Mouse (Mus musculus) forebrain, embryonic 15.5 days (tissue): ENCODE measurements around the gene Sez6l2. TPM values are rescaled to one million over a fixed set of nuclear protein-coding genes. Genes with fewer than 3 reads are reported as not detected.

Source experiments
- ATAC-seq: fragments of 200-750 bp; cut with Nextera tagmentation; replicated peaks from 2 replicates; pipeline ENCODE4 v1.8.0; 2017; ENCODE audit warnings: mild to moderate bottlenecking, moderate TSS enrichment, moderate library complexity
- H3K27ac ChIP-seq: fragments of 300-500 bp; sonication (generic); replicated peaks from 2 replicates; pipeline ENCODE4 v1.5.1; 2015; ENCODE audit warnings: mild to moderate bottlenecking, inconsistent platforms
- H3K27me3 ChIP-seq: fragments of 300-500 bp; sonication (generic); 2 replicates; pipeline ENCODE4 v1.6.1; 2015; ENCODE audit warnings: inconsistent platforms
- H3K36me3 ChIP-seq: fragments of 300-500 bp; sonication (generic); 2 replicates; pipeline ENCODE4 v1.6.1; 2015; ENCODE audit warnings: mild to moderate bottlenecking, inconsistent platforms
- H3K4me1 ChIP-seq: fragments of 300-500 bp; sonication (generic); 2 replicates; pipeline ENCODE4 v1.6.1; 2015; ENCODE audit warnings: inconsistent platforms
- H3K4me2 ChIP-seq: fragments of 300-500 bp; sonication (generic); replicated peaks from 2 replicates; pipeline ENCODE4 v1.6.1; 2015; ENCODE audit warnings: mild to moderate bottlenecking, inconsistent platforms
- H3K4me3 ChIP-seq: fragments of 300-500 bp; sonication (generic); 2 replicates; pipeline ENCODE4 v1.5.1; 2015; ENCODE audit warnings: mild to moderate bottlenecking, inconsistent platforms
- H3K9ac ChIP-seq: fragments of 300-500 bp; sonication (generic); replicated peaks from 2 replicates; pipeline ENCODE4 v1.6.1; 2015; ENCODE audit warnings: mild to moderate bottlenecking, inconsistent platforms
- H3K9me3 ChIP-seq: fragments of 300-500 bp; sonication (generic); 2 replicates; pipeline ENCODE4 v1.6.1; 2016; ENCODE audit warnings: inconsistent platforms
- WGBS: fragments of 180-500 bp; shearing (Covaris S2); methylation state at CpG from one replicate; pipeline ENCODE4 v1.1.7; 2015; ENCODE audit warnings: mixed read lengths; 5-methylcytosine and 5-hydroxymethylcytosine counted together
- polyA plus RNA-seq: library from polyadenylated mRNA; unstranded; fragments of >200 nt; fragmentation: Nextera tagmentation; extraction: Ambion mirVana; gene quantifications from 2 replicates; pipeline ENCODE4 v1.2.1, GENCODE M21; 2015

The Sez6l2 gene
- polyA plus RNA-seq, 1 experiment from 2014 or later: 25.5 TPM

DNA sequence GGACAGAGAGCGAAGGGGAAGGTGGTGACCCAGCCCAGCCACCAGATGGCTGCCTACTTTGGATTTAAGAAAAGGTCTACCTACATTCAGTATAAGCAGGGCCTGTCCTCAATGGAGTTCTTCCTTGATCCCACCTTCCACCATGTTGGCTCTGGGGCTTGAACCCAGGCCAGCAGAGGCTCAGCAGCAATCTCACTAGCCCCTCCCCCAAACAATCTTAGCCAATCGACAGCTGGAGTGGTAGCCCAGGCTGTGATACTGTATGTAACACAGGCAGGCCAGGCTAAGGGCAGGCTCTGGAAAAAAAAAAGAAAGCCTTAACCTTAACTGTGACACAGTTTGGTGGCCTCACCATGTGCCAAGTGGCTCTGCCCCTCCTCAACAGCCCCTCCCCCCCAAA lies 61.4 kb downstream of the Sez6l2 start:
- no peak for ATAC-seq
- H3K36me3 ChIP-seq: peaks cover 17% of the 10 kb centered on the region
- no peak overlapping the region for H3K4me2 ChIP-seq
- peaks cover 37% of the 10 kb centered on the region for H3K4me1 ChIP-seq
- no peaks in the 10 kb centered on the region for H3K27me3 ChIP-seq
- no peaks in the 10 kb centered on the region for H3K9me3 ChIP-seq
- 70% methylated on average over 2 of the region's 2 CpGs for WGBS
- no peak overlapping the region for H3K4me3 ChIP-seq
- H3K27ac ChIP-seq: no peak overlapping the region
- no peak overlapping the region for H3K9ac ChIP-seq

DNA sequence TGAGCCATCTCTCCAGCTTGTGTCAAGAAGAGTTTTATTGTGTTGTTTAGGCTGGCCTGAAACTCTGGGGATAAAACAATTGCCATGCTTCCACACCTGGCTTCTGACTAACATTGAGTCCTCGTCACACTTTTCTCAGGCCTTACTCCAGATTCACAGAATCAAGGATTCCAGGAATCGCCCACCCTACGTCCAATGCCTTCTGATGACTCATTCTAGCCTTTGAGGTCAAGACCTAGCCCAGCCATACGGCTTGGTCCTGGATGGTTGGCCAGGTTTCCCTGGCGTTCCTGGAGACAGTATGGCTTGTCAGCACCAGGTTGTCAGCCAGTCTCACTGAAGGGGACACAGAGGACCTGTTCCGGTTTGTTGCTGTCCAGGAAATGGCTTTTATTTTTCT lies 62.0 kb downstream of the Sez6l2 start:
- Histone ChIP-seq H3K4me2 (no peak overlapping the region), H3K4me3 (no peak overlapping the region), H3K27ac (no peak overlapping the region), H3K9me3 (no peaks in the 10 kb centered on the region), H3K36me3 (peaks cover 17% of the 10 kb centered on the region), H3K4me1 (peaks cover 38% of the 10 kb centered on the region), H3K9ac (no peak overlapping the region), H3K27me3 (no peaks in the 10 kb centered on the region)
- WGBS: 93% methylated on average over 6 of the region's 6 CpGs
- no peak for ATAC-seq

DNA sequence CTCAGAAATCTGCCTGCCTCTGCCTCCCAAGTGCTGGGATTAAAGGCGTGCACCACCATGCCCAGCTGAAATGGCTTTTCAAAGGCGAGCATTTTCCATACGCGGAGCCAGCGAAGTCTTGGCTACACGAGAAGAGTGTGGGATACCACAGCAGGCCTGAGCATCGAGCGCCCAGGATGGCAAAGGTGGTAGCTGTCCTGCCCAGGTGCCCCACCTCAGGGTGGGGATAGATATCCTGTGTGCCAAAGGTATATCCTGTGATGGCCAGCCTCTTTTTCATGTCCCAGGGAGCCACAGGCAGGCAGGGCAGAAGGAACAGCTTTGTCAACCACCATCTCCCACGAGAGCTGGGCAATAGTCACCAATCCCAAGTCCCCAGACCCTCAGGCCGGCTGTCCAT lies 62.5 kb downstream of the Sez6l2 start:
- 94% methylated on average over 10 of the region's 10 CpGs for WGBS
- no peak for ATAC-seq
- Histone ChIP-seq H3K36me3 (peaks cover 17% of the 10 kb centered on the region), H3K27ac (no peak overlapping the region), H3K4me3 (no peak overlapping the region), H3K9ac (no peak overlapping the region), H3K4me1 (peaks cover 43% of the 10 kb centered on the region), H3K27me3 (no peaks in the 10 kb centered on the region), H3K9me3 (no peaks in the 10 kb centered on the region), H3K4me2 (no peak overlapping the region)

DNA sequence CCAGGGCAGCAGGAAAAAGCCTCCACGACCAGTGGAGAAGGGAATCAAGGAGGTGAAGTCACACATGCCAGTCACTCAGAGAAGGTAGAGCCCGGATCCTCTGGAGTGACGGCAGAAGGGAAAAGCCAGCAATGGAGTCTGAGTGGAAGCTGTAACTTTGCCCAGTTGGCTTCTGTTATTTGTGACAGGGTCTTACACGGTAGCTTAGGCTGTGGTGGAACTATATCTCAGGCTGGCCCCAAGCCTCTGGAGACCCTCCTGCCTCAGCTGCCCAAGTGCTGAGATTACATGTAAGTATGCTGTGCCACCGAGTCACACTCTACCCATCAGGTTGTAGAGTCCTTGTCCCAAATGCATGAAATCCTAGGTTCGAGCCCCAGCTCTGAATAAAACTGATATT lies 63.0 kb downstream of the Sez6l2 start:
- WGBS: 90% methylated on average over 6 of the region's 6 CpGs
- Histone ChIP-seq H3K36me3 (peaks cover 17% of the 10 kb centered on the region), H3K27ac (no peak overlapping the region), H3K4me2 (no peak overlapping the region), H3K4me3 (no peak overlapping the region), H3K9ac (no peak overlapping the region), H3K4me1 (peaks cover 44% of the 10 kb centered on the region), H3K27me3 (no peaks in the 10 kb centered on the region), H3K9me3 (no peaks in the 10 kb centered on the region)
- ATAC-seq: no peak

DNA sequence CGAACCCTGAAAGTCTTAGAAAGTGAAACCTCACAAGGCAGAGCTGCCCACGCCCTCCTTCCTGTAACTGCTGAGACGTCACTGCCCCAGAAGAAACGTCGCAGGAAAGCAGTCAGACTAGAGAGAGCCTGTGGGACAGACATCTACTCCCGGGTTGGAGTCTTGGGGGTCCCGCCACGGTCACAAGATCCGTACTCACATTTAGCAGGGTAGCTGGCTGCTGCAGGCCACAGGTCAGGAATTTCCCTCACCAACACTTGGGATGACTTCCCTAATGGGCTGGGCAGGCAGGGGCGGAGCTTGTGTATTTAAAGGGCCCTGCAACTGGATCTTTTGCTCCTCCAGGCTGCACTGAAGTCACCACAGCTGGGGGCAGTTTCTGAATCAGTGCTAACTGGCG lies 64.0 kb downstream of the Sez6l2 start, which contains the start of gene Mvp:
Gene Mvp (minus strand): TSS at position 302 of the 400 bp plus-strand sequence.
- H3K36me3 ChIP-seq: peaks cover 17% of the 10 kb centered on the region
- peak within 1 kb of the TSS; percentile 98; the same call in 1 of the 2 replicates for H3K27ac ChIP-seq
- H3K9ac ChIP-seq: no peak within 1 kb of the TSS
- no peaks in the 10 kb centered on the region for H3K9me3 ChIP-seq
- peaks cover 44% of the 10 kb centered on the region for H3K4me1 ChIP-seq
- H3K4me3 ChIP-seq: peak within 1 kb of the TSS; percentile 6; the same call in 1 of the 2 replicates
- WGBS: 76% methylated on average over 11 of the region's 11 CpGs
- ATAC-seq: no peak
- H3K27me3 ChIP-seq: no peaks in the 10 kb centered on the region
- peak within 1 kb of the TSS; percentile 7; the same call in 1 of the 2 replicates for H3K4me2 ChIP-seq

DNA sequence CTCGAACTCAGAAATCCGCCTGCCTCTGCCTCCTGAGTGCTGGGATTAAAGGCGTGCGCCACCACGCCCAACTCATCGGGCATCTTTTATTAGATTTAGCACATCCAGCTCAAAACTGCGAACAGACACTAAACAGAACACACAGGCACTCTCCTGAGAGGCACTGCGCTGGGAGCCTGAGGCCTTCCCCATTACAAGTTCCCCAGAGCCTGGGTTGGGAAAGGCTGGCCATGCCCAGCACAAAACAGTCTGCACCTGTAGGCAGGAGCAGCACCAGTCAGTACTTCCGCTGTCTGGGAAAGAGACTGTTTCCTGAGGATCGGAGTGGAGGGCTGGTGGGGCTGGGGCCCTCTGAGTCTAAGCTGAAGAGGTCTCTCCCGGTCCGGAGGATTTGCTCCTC lies 64.6 kb downstream of the Sez6l2 start:
- Histone ChIP-seq H3K27me3 (no peaks in the 10 kb centered on the region), H3K36me3 (peaks cover 17% of the 10 kb centered on the region), H3K27ac (no peak overlapping the region), H3K9ac (no peak overlapping the region), H3K4me1 (peaks cover 49% of the 10 kb centered on the region), H3K9me3 (no peaks in the 10 kb centered on the region), H3K4me2 (no peak overlapping the region), H3K4me3 (no peak overlapping the region)
- no peak for ATAC-seq
- WGBS: 94% methylated on average over 12 of the region's 12 CpGs

DNA sequence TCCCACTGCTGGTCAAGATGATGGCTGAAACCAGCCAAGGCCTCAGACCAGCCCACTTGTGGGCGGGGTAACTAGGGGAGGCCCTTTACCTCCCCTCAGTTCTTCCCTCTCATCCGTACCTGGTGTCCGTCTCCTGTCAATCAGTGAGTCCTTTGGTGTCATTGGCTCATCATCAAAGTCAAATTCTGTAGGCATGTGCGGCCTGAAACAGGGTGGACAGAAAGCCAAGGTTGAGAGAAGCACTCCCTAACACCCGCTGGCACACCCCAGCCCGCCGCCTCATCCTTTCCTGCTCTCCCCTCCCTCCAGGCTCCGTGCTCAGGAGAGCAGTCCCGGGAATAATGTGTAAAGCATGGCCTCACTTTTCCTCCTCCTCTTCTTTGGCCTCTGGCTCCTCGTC lies 65.7 kb downstream of the Sez6l2 start:
- WGBS: under 1% methylated on average over 10 of the region's 10 CpGs
- H3K9ac ChIP-seq: peak overlapping the region; percentile 84
- H3K4me3 ChIP-seq: peak overlapping the region; percentile 72
- peak overlapping the region; percentile 98 for H3K27ac ChIP-seq
- peaks cover 17% of the 10 kb centered on the region for H3K36me3 ChIP-seq
- no peaks in the 10 kb centered on the region for H3K9me3 ChIP-seq
- peaks cover 60% of the 10 kb centered on the region for H3K4me1 ChIP-seq
- peak overlapping the region; percentile 94 for H3K4me2 ChIP-seq
- peak; percentile 1; the same call in 1 of the 2 replicates for ATAC-seq
- no peaks in the 10 kb centered on the region for H3K27me3 ChIP-seq

DNA sequence TGATC lies 65.9 kb downstream of the Sez6l2 start, which contains the start of gene Pagr1b:
Gene Pagr1b (minus strand): TSS at position 4 of the 5 bp plus-strand sequence.
- no peak for ATAC-seq
- Histone ChIP-seq H3K9ac (peak within 1 kb of the TSS; percentile 84), H3K27me3 (no peaks in the 10 kb centered on the region), H3K36me3 (peaks cover 17% of the 10 kb centered on the region), H3K4me1 (peaks cover 62% of the 10 kb centered on the region), H3K4me2 (peak within 1 kb of the TSS; percentile 94), H3K27ac (peak within 1 kb of the TSS; percentile 98), H3K4me3 (peak within 1 kb of the TSS; percentile 72), H3K9me3 (no peaks in the 10 kb centered on the region)

DNA sequence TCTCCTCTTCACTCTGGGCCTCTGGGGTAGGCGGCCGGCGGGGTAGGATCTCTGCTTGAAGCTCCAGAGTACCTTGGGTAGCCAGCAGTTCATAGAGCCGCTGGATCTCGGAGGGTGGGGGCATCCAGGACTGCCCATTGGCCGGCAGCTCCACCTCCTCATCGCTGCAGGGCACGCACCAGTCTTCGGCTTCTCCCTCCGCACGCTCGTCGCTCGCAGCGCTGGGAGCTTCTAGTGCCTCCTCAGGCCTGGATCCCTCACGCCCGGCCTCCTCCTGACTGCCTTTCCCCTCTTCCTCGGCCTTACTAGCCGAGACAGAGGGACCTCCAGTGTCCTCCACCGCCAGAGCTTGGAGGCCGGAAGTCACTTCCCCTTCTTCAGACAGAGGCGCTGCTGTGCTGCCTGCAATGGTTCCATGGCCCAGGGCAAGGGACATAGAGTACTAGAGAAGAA lies 66.1 kb downstream of the Sez6l2 start:
- Histone ChIP-seq H3K9me3 (no peaks in the 10 kb centered on the region), H3K36me3 (peaks cover 17% of the 10 kb centered on the region), H3K4me3 (peak overlapping the region; percentile 72), H3K27ac (peak overlapping the region; percentile 98), H3K27me3 (no peaks in the 10 kb centered on the region), H3K4me2 (peak overlapping the region; percentile 94), H3K9ac (peak overlapping the region; percentile 84), H3K4me1 (peaks cover 65% of the 10 kb centered on the region)
- 0% methylated on average over 22 of the region's 22 CpGs for WGBS
- peak; percentile 44 for ATAC-seq

DNA sequence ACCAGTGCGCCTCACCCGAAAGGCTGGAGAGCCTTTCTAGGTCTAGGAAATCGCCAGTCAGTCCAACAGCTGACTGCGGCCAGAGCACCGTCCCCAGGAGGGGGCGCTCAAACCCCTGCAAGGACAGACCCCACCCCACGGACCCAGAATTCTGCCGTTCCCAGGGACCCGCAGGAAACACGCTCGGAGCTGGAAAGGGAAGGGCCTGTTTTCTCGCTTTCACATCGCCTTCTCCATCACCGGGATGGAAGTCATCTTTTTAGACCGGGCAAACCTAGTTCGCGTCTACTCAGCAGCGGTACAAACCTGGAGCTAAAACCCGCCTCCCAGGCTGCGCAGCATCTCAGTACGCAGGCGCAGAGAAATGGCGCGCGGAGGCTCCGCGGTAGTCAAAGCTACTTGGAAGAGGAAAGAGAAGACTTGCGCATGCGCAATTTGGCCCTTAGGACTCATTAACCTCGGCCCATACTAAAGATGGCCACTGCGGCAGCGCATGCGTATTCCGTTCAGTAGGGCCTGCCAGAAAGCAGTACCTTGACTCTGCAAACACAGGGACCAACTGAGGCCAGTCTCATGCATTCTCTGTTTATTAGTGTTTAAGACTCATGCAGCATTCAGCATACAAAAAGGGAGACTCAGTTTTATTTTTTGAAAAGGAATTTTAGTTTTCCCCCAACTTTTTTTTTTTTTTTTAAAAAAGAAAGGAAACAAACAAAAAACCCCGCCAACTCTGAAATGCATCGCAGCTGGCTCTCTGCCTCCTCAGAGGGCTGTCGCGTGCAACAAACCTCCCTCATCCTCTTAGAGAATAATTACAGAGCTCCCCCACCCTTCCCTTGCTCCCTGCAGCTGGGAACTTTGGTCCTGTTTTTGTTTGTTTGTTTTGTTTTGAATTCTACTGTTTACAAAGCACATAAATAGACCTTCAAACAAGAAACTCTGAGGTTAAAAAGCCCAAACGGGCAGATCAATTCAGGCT lies 66.9 kb downstream of the Sez6l2 start, which contains the start of gene Pagr1a:
Gene Pagr1a (minus strand): TSS at position 382 of the 979 bp plus-strand sequence.
- Histone ChIP-seq H3K36me3 (peaks cover 20% of the 10 kb centered on the region), H3K9ac (peak within 1 kb of the TSS; percentile 84), H3K4me3 (peak within 1 kb of the TSS; percentile 72), H3K9me3 (no peaks in the 10 kb centered on the region), H3K27ac (peak within 1 kb of the TSS; percentile 98), H3K4me2 (peak within 1 kb of the TSS; percentile 94), H3K4me1 (peaks cover 72% of the 10 kb centered on the region), H3K27me3 (no peaks in the 10 kb centered on the region)
- peak; percentile 81 for ATAC-seq
- WGBS: under 1% methylated on average over 39 of the region's 39 CpGs

DNA sequence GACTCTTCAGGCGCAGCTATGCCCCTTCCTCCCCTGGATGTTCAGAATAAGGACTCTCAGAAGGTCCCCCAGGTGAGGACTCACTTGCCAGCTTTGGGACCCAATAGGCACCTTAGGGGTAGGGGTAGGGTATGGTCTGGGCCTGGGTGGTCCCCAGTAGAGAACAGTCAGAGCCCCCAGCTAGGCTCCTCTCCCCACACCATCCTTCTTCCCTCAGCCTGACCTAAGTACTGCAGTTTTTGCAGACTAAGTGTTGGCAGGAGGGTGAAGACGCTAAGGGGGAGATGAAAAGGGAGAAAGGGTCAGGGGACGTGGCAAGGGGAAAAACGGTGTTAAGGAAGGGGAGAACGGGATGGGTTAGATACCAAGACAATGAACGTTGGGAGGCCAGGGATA lies 67.6 kb downstream of the Sez6l2 start:
- no peak for ATAC-seq
- H3K4me3 ChIP-seq: peak overlapping the region; percentile 5; the same call in 1 of the 2 replicates

DNA sequence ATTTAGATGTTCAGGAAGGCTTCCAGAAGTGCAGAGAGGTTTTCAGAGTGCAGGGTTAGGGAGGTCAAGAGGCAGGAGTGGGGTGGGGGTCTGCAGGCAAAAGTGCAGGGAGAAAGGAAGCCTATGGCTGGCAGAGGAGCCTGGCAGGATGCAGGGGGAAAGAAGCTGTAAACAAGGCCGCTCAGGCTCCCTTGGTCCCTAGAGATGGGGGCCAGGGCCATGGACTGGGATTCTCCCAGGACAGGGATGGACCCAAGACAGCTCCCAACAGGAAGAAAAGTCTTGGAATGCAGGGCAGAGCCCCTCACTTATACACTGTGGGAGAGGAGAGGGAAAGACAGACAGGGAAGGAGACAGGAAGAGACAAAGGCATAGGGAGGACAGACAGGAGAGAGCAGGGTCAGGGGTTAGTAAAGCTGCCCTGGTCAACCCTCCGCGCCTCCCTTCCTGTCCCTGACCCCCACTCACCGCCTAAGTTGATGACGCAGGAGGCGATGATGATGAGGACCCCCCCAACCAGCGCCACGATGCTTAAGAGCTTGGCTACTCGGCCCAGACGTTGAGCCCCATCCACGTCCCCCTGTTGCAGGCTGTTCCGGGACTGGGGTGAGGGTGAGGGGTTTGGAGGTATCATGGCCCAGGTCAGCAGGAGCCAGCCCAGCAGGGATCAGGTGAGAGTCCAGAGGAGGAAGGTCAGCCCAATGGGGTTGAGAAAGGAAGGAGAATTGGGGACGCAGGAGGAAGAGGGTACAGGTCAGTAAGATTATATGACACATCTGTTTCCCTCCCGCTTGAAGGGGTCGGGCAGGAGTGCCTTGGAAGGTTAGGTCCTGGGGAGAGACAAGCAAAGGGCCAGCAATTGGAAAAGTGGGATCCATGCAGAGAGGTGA lies 68.3 kb downstream of the Sez6l2 start:
- Histone ChIP-seq H3K4me1 (peaks cover 86% of the 10 kb centered on the region), H3K27me3 (no peaks in the 10 kb centered on the region), H3K9ac (peak overlapping the region; percentile 25), H3K27ac (peak overlapping the region; percentile 98), H3K36me3 (peaks cover 32% of the 10 kb centered on the region), H3K4me3 (0 out of 2 replicates have a peak overlapping the region, but pooled peaks have one; percentile 59), H3K9me3 (no peaks in the 10 kb centered on the region), H3K4me2 (0 out of 2 replicates have a peak overlapping the region, but pooled peaks have one; percentile 5)
- 85% methylated on average over 15 of the region's 15 CpGs for WGBS
- ATAC-seq: no peak

More for the DNA sequence above, 67.6 kb downstream of the Sez6l2 start:
- Histone ChIP-seq H3K27ac (peak overlapping the region; percentile 98), H3K9ac (0 out of 2 replicates have a peak overlapping the region, but pooled peaks have one; percentile 25), H3K4me2 (peak overlapping the region; percentile 18), H3K27me3 (no peaks in the 10 kb centered on the region), H3K4me1 (peaks cover 79% of the 10 kb centered on the region), H3K9me3 (no peaks in the 10 kb centered on the region), H3K36me3 (peaks cover 25% of the 10 kb centered on the region)
- WGBS: 51% methylated on average over 6 of the region's 6 CpGs
